Mouse (Mus musculus): ENCODE results near the gene Shroom3.

Gene Shroom3

DNA sequence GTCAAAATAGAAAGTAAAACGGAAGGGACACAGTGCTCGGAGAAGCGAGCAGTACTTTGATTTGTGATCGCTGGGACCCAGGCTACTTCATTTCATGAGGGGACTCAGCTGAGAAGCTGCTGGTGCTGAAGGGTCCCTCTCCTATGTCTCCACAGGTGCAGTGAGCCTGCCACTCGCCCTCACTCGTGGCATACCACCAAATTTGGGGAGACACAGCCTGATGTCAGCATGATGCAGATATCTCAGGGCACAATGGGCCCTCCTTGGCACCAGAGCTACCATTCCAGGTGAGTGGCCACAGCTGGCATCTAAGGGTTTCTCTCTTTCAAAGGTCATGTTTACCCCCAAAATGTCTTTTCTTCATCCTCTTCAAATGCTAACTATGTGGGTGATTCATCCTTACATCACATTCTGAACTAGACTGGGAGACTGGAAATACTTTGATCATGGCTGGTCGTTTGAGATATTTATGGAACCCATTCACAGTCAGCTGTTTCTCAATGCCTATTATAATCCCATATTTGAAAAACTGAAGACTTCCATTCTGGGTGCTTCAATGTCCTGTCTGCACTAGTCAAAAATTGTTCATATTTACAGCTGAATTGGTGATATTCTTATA lies 250.5 kb downstream of the Shroom3 start:
- no peak for DNase-seq (ENCODE audit: low spot score)

DNA sequence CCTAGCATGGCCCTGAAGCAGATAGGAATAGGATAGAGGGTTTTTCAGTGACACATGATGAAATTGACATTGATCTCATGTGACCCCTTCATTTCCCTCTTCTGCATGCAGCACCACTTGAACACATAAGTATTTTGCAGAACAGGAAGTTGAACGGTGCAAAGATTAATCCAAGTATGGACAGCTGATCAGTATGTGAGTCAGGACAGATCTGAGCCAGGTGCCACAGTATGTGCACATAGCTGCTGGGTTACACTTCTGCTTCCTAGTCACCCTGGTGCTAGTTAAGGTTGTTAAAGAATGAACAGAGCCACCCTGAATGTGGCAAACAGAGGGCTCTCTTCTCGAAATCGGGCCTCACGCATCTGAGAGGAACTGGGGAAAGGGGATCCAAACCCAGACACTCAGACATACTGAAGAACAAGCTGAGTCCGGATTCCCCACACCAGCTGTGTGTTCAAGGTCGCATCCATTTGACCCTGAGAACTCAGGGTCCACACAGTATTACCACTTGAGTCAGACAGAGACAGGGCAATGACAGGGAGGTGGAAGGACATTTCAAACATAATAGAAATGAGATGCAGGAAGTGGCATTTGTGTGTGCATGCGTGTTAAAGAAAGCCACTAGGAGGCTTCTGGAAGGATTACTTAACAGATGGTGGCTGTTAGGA lies 251.2 kb downstream of the Shroom3 start:
- no peak for DNase-seq (ENCODE audit: low spot score)

DNA sequence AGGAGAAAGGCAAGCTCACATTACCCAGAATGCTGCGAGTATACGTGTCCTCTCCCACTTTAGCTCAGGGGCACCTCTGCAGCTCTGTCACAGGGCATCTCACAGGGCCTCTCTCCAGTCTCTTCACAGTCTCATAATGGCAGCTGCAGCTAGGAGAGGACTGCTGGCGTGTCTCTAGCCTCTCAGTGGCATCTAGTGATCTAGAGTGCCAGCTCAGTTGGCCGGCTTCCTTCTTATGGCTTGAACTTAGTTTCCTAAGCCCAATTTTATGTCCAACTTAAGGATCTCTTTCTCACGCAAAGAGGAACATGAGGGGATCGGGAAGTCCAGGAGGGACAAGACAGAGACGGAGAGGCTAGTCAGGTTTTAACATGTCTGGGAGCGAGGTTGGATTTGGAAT lies 252.6 kb downstream of the Shroom3 start:
- DNase-seq (ENCODE audit: low spot score), result no peak

DNA sequence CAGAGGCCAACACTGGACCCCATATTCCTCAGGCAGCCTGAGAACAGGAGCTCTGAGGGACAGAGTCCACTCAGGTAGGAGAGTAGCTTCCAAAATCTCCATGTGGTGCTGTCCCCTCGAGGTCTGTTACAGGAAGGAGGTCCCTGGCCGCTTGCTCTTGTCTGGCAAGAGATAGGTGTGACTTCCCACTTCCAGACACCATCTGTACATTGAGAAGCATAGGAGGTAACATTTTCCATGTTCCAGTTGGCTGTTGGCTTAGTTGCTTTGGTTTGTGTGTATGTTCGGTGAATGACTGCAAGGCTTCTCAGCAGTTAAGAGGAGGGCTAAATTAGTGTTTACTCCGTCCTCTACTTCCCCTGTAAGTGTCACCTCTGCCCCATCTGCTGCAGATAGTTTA lies 254.5 kb downstream of the Shroom3 start:
- DNase-seq (ENCODE audit: low spot score), result no peak

DNA sequence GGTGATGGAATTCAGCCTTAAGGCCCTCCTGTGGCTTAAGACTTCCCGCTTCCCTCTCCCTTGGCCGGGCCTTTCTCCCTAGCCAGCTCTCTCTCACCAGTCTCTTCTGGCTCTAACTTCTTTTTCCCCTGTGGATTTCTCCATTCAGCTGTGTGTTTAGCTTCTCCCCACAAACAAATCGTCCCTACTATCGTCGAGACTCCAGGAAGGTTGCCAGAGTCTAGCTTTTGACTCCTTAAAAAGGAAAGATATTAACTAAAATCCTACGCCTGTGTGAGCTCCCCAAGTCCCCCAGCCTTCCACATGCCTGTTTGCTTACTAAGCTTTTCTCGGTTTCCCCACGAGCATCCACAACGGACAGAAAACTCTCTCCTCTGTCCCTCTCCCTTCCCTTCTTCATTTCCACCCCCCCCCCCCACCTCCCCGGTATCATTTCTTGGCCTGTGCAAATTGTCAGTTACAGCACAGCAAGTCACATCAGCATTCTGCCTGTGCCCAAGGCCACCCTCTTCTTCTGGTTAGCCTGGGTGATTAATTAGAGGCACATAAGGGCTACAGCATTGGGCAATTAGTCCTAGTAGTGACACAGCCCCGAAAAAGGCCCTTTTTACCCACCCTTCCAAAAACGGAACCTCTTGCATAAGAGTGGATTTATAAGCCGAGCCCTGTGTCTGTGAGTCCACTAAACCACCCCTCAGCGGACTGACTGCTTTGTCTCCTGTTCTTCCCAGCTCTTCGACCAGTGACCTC lies 256.2 kb downstream of the Shroom3 start:
- no peak for DNase-seq (ENCODE audit: low spot score)

DNA sequence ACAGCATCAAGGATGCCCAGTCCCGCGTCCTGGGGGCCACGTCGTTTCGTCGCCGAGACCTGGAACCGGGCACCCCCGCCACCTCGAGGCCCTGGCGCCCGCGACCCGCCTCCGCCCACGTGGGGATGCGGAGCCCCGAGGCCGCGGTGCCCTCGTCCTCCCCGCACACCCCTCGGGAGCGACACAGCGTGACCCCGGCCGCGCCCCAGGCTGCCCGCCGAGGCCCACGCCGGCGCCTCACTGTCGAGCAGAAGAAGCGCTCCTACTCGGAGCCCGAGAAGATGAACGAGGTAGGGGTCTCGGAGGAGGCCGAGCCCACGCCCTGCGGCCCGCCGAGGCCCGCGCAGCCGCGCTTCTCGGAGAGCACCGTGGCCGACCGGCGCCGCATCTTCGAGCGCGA lies 258.9 kb downstream of the Shroom3 start:
- no peak for DNase-seq (ENCODE audit: low spot score)

DNA sequence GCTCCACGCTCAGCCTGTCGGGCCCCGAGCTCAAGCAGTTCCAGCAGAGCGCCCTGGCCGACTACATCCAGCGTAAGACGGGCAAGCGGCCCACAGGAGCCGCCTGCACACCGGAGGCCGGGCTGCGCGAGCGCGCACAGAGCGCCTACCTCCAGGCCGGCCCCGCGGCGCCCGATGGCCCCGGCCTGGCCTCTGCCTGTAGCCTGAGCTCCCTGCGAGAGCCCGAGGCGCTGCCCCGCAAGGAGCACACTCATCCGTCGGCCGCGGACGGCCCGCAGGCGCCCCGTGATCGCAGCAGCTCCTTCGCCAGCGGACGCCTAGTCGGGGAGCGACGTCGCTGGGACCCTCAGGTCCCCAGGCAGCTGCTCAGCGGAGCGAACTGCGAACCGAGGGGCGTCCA lies 259.3 kb downstream of the Shroom3 start:
- no peak for DNase-seq (ENCODE audit: low spot score)

DNA sequence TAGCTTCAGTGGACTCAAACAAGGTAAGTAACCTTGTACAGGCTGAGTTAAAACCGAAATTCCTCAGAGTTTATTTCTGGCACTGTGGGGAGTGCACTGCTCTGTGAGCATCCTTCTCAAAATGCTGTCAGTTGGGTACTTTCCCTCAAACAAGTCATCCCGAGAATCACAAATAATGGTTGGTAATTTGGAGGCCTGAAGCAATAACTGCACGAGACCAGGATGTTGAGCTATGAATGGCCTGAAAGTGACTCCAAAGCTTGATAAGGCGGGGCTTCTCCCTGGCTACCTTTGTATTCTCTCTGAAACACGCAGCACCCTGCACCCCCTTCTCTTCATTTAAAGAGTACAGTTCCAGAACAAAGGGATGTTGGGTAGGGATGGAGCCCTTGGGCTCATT lies 261.6 kb downstream of the Shroom3 start:
- no peak for DNase-seq (ENCODE audit: low spot score)

DNA sequence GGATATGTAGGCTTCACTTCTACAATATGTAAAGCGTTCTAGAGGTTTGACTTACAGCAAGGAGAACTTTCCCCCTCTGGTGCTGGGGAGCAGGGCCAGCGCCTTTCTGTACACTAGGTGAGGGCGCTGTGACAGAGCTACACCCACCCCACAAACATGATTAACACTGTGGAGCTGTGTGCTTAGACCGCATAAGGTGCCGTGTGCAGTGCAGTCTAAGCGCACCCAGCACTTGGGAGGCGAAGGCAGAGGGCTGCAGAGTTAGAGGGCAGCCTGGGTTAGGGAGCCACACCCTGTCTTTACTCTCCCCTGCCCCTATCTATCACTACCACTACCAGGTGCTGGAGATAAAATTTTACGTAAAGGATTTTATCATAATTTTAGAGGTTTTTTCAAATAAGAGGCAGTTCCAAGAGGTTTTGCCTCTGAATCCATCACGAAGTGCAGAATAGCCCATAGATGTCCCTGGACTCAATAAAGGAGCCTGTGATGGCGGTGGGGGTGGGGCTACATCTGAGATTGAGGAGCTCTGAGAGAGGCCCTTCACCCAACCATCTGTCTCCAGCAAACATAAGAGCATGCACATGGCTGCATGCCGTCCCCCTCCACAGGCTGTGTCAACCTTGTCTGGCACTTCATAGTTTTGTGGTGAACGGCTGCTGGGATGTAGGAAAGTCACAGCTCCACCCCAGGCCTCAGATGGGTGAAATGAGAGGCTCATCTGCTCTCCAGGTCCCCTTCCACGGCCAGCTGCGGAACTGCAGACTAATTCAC lies 265.9 kb downstream of the Shroom3 start:
- no peak for DNase-seq (ENCODE audit: low spot score)

DNA sequence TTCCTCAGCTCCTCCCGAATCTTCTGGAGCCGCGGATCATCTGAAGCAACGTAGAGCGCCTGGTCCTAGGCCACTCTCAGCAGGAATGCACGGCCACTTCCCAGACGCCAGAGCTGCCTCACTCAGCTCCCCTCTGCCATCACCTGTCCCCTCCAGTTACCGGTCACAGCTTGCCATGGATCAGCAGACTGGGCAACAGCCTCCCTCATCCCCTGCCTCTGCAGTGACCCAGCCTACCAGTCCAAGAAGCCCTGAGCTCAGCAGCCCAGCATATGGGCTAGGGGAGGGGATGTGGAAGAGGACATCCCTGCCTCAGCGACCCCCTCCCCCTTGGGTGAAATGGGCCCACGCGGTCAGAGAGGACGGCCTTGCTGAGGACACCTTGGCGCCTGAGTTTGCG lies 267.3 kb downstream of the Shroom3 start:
- DNase-seq (ENCODE audit: low spot score), result no peak

DNA sequence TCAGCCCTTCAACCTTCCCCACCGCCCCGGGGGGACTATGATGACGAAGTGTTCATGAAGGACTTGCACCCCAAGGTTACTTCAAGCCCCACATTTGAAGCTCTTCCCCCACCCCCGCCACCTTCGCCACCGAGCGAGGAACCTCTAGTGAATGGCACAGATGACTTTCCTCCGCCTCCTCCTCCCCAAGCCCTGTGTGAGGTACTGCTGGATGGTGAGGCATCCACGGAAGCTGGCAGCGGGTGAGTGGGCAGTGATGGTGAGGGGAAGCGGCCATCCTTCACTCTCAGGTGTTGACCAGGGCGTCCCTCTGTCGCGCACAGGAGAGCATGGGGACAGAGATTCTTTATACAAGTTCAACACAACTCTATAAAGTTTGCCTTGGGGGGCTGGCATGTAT lies 267.8 kb downstream of the Shroom3 start:
- DNase-seq (ENCODE audit: low spot score), result no peak

DNA sequence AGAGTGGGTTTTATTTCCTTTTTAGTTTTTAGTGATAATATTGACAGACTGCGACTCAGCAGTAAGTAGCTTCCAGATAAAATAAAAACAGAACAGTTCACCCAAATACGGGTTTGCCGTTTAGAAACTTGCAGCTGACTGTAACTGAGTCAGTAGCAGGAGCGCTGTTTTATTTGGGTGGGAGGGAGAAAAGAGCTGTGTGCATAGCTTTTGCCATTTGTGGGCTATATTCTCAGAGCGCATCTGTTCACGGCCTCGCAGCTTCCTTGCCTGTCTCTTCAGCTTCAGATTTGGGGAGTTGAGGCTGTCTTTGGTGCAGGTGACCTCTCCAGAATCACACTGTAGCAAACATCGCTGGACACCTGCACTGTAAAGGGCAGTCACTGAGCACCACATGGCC lies 270.6 kb downstream of the Shroom3 start:
- DNase-seq (ENCODE audit: low spot score), result no peak

DNA sequence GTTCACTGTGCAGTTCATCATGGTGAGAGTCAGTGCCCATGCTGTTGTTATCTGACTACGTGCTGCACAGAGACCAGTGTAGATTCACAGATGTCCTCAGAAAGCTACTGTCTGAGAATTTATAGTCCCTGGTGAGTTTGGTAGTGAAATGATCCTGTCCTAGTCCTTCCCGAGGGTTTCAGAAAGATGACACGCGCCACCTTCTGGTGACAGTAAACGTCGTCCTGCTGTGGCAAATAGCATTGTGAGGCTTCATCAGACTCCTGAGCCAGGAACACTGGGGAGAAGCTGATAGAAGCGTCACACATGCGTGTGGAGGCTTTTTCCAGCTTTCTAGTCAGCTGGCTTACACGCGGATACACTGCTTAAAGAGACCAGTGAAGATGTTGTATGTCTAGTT lies 271.1 kb downstream of the Shroom3 start:
- peak; percentile 67 for DNase-seq (ENCODE audit: low spot score)

DNA sequence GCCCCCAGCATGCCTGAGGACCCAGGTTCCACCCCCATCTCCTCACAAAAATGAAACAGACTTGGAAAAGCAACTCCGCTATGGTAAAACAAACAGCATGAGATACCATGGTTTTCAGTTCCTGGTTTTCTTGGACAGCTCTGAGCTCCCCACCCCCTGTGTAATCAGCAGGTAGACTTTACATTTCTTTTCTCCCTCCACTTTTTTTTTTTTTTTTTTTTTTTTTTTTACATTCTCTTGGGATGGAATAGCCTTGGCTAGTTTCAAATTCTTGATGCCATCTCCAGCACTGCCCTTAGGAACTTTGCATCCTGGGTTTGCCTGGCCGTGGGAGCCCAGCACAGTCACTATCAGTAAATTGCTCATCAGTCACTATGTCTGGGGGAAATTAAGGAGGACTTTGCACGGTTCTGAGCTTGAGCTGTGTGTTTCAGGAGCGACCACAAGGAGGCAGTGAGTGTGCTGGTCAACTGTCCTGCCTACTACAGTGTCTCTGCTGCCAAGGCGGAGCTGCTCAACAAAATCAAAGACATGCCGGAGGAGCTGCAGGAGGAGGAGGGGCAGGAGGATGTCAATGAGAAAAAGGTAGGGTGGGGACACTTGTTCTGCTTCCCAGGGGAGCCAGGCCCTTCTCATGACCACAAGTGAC lies 271.7 kb downstream of the Shroom3 start:
- DNase-seq (ENCODE audit: low spot score), result no peak

DNA sequence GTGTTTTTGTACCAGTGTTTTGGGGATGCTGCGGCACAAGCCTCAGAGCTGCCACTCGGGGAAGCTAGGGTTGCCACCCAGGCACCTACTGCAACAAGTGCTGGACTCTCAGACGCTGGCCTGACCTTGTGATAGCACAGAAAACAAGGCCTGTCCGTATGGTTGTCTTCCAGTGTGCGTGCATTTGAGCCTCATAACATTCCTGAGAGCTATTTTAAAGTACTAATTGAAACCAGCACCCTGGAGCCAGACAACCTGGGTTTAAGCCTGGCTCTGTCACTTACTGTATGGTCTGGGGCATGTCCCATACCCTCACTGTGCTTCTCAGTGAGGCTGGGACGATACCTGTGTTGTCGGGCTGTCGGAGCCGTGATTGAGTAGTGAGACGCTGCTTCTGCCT lies 276.1 kb downstream of the Shroom3 start:
- DNase-seq (ENCODE audit: low spot score), result no peak

DNA sequence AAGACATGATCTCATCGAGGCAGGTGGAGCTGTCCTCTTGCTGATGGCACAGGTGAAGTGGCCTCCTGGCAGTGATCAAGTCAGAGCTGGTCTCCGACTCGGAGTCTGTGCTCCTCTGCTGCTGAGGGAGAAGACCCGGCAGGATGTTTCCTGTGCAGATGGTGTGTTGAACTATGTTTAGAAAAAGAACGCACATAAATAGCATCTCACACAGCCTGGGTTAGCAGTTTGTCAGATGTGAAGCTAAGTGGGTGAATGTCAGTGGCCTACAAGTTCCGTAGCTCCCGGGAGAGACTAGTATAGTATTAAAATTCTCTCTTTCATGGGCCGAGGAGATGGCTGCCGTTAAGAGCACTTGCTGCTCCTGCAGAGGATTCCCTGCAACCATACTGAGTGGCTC lies 276.5 kb downstream of the Shroom3 start:
- DNase-seq (ENCODE audit: low spot score), result no peak

DNA sequence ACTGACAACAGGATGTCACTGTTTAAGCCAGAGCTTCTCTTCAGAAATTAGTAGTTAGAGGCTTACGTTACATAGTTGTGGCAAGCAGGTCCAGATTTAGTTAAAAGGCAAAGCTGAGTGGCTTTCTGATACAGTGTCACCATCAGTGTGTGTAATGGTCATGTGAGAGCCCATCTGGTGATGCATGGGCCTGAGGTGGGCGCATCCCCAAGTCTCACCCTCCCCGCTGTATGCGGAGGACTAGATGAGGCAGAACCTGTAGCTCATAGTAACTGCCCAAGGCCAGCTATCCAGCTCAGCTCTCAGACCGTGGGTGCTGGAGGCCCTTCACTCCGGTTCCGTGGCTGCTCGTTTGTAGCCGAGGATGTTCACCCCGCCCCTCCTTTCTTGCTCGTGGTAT lies 278.1 kb downstream of the Shroom3 start:
- no peak for DNase-seq (ENCODE audit: low spot score)

DNA sequence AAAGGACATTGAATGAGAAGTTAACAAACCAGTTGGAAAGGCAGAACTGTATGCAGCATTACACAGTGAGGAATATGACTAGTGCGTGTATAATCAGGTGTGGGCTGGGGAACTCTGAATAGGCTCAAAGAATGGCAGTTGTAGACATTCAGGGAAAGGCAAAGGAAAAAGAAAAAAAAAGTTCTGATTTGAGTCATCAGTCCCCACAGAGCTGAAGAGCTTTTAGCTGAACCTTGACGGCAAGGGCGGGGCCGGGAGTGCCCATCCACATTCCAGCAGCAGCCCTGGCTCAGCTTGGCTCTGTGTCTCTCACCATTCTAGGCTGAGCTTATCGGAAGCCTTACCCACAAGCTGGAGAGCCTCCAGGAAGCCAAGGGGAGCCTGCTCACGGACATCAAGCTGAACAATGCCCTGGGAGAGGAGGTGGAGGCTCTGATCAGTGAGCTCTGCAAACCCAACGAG lies 278.6 kb downstream of the Shroom3 start:
- peak; percentile 74 for DNase-seq (ENCODE audit: low spot score)

DNA sequence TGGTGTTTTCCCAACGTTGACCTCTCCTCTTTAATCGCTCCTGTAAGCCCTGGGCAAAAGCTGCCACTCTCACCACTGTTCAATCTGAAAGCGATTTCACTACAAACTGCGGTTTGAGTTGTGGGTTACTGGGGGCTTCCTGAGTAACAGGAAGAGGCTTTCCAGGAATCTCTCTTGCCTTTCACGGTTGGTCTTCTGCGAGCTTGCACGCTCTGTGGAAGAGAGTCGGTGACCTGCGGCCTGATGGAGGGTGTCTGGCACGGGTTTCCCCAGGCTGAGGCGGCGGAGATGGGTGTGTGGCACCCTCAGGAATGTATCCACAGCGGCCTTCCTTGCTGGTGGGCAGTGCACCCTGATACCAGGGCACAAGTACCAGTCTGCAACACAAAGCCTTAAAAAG lies 281.5 kb downstream of the Shroom3 start:
- DNase-seq (ENCODE audit: low spot score), result no peak

DNA sequence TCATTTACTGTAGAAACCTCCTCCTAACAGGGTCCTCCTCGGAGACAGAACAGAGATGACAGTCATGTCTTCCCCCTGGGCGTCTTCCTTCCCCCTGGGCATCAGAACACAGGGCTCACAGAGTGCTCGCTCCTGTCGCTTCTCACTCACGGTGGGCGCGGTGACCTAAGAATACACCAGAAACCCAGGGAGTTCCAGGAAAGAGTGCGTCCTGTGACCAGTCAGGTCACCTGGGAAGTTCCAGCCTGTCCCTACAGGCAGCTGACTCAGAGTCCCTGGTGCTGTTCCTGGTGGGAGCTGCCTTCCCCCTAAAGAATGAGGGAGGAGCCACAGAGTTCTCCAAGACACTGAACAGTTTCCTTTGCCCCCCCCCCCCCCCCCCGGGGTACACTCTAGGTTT lies 283.9 kb downstream of the Shroom3 start:
- DNase-seq (ENCODE audit: low spot score), result no peak

DNA sequence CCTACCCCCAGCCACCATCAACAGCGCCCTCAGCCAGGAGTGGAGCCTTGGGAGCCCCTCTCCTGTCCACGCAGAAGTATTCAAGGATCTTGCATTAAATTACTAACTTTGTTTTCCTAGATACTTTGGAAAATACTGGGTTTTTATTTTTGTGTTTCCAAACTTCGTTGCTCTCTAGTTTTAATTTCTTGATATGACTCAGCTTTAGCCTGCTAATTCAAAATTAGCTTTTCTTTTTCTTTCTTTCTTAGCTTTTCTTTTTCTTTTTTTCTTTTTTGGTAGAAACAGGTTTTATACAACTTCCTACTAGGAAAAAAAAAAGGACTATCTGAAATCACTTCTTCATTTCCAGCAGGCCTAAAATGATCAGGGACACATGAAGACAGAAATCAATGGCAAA lies 284.7 kb downstream of the Shroom3 start:
- DNase-seq (ENCODE audit: low spot score), result no peak

DNA sequence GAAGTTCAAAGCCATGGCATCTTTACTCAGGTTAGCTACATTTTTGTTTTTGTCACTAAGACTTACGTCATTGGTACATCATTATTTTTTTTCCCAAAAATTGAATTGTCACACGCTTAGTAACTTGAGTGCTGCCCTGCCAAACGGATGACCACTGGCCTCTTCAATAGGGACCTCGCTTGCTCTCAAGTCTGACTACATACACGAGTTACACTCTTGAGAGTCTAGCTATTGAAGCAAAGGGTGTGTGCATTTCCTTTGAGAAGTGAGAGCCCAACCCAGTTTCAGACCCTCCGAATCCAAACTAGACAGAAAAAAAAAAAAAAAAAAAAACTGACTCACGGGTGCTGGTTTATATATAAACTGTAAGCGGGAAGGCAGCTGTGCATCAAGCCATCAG lies 286.2 kb downstream of the Shroom3 start:
- DNase-seq (ENCODE audit: low spot score), result no peak
